Mouse (Mus musculus) myocyte (in vitro differentiated cells): ENCODE data around the gene Cdr2.

Experiments
- CEBPB ChIP-seq: IDR thresholded peaks from 2 replicates; pipeline ENCODE4 v1.6.1; 2011; ENCODE audit warnings: mild to moderate bottlenecking, moderate library complexity; ENCODE audit not compliant: poor library complexity, insufficient read depth, severe bottlenecking
- E2F4 ChIP-seq: IDR thresholded peaks from one replicate; pipeline ENCODE4 v1.6.1; 2011; ENCODE audit warnings: mild to moderate bottlenecking, control low read depth, moderate library complexity; ENCODE audit not compliant: insufficient read depth
- MYOG ChIP-seq, 3 experiments: IDR thresholded peaks; one replicate each; pipeline ENCODE4 v1.6.1; 2011; ENCODE audit warnings: control low read depth in 2 of 3, low read depth in 2 of 3, mild to moderate bottlenecking in 2 of 3; ENCODE audit not compliant: insufficient read length in 2 of 3, control insufficient read depth in 1 of 3, insufficient read depth in 1 of 3
- POLR2A ChIP-seq: IDR thresholded peaks from one replicate; pipeline ENCODE4 v1.6.1; 2011; ENCODE audit warnings: low read depth, mild to moderate bottlenecking, control low read depth, moderate library complexity; ENCODE audit not compliant: insufficient read length
- POLR2AphosphoS2 ChIP-seq: IDR thresholded peaks from one replicate; pipeline ENCODE4 v1.6.1; 2011; ENCODE audit warnings: low read depth, control low read depth; ENCODE audit not compliant: insufficient read length
- REST ChIP-seq: IDR thresholded peaks from one replicate; pipeline ENCODE4 v1.6.1; 2011; ENCODE audit warnings: mild to moderate bottlenecking, control low read depth, moderate library complexity; ENCODE audit not compliant: insufficient read depth, insufficient read length
- TCF12 ChIP-seq: IDR thresholded peaks from one replicate; pipeline ENCODE4 v1.6.1; 2011; ENCODE audit warnings: mild to moderate bottlenecking, control low read depth; ENCODE audit not compliant: poor library complexity, insufficient read depth, severe bottlenecking
- USF1 ChIP-seq: IDR thresholded peaks from one replicate; pipeline ENCODE4 v1.6.1; 2011; ENCODE audit warnings: low read depth, mild to moderate bottlenecking, control low read depth, moderate library complexity

- TF ChIP-seq POLR2A (no peak), E2F4 (no peak), CEBPB (no peak), TCF12 (no peak), POLR2AphosphoS2 (no peak), REST (no peak), MYOG (IDR thresholded peaks at IDR 0.05; ENCODE audit: control insufficient read depth in 1 of 3, insufficient read depth in 1 of 3, insufficient read length in 2 of 3, low read depth in 2 of 3) (no peak), USF1 (no peak)
Measured at GRCm38 (mm10) chr7:121018778-121019177, 36.7 kb upstream of the Cdr2 start.
